ENCODE assay signal across 8 mouse cellular contexts in the genomic region with DNA sequence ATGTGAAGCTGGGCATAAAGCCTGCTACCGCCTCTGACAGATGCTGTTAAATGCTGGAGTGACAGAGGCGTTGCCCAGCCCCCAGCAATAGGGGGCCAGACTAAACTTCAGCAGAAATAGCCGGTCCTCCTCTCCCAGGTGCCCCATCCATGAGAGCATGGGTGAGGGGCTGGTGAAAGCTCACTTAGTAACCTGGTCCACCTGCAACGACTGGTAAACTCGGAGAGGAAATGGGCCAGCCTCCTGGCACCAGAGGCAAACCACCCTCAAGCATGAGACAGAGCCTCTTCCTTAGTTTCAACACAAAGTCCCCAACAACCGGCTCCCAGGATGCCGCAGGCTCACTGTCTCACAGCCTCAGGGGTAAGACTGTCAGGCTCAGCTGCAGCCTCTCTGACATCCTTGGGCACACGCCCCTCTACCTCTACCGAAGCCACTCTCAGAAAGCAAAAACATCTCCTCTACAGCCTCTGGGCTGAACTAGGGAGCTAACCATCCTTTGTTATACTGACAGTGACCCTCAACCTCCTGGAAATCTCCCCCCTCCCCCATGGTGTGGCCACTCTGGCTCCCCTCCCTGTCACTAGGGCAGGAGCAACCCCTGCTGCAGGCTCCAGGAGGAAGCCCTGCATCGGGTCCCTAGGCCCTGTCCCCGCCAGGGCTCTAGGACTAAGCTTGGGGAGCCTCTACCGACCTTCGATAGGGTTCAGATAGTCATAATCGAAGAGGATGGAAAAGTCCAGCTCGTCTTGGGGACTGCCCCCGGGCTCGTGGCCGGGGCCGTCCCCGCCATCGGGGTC. TPM values are rescaled to one million over a fixed set of nuclear protein-coding genes. Genes with fewer than 3 reads are reported as not detected.
DNase-seq lines count a peak whose midpoint lies in the region; ATAC-seq and TF ChIP-seq lines count a peak whose summit lies in the region.

No protein-coding gene starts in this region.

- peak overlapping the region; percentile 49 for H3K4me3 ChIP-seq in kidney, embryonic 14.5 days (ENCODE audit: low read length)
- peak overlapping the region; percentile 69 for H3K4me3 ChIP-seq in heart, embryonic 16.5 days (ENCODE audit: low read length)
- peak overlapping the region; percentile 47 for H3K4me3 ChIP-seq in liver, postnatal 0 days (ENCODE audit: low read depth, low read length)

- peak overlapping the region; percentile 58 for H3K9ac ChIP-seq in kidney, embryonic 14.5 days (ENCODE audit: low read depth, low read length)
- peak overlapping the region; percentile 82 for H3K9ac ChIP-seq in heart, embryonic 16.5 days (ENCODE audit: low read length)
- peak overlapping the region; percentile 31; the same call in 1 of the 2 replicates for H3K9ac ChIP-seq in liver, postnatal 0 days (replicated peaks)

- peaks cover 20% of the 10 kb centered on the region for H3K27me3 ChIP-seq in kidney, embryonic 14.5 days (ENCODE audit: control insufficient read depth, insufficient read depth, low read length)
- peaks cover 4% of the 10 kb centered on the region; the same call in 1 of the 2 replicates for H3K27me3 ChIP-seq in heart, embryonic 16.5 days (ENCODE audit: control insufficient read depth, insufficient read depth, low read length)
- peaks cover 25% of the 10 kb centered on the region for H3K27me3 ChIP-seq in liver, postnatal 0 days (ENCODE audit: insufficient read depth, low read length)

- DNase-seq in kidney, postnatal 10 days, result no peak
- DNase-seq in Muller cell, postnatal 12 days (ENCODE audit: inconsistent ontology term), result peak; percentile 46
- no peak for DNase-seq in liver, postnatal 0 days
- peak; percentile 82 for DNase-seq in thymus, postnatal 0 days (ENCODE audit: low spot score)
- DNase-seq in layer of hippocampus, postnatal 10 days (ENCODE audit: low spot score in 2 of 2), result no peak
- DNase-seq in left cerebral cortex, adult 11 months (ENCODE audit: low spot score), result no peak

- TF ChIP-seq CTCF in liver, postnatal 0 days (IDR thresholded peaks at IDR 0.05; ENCODE audit: low read depth), result no peak

- no peaks in the 10 kb centered on the region for H3K9me3 ChIP-seq in kidney, embryonic 14.5 days (ENCODE audit: control insufficient read depth, low read length)
- H3K9me3 ChIP-seq in heart, embryonic 16.5 days (replicated peaks; ENCODE audit: control insufficient read depth, low read length), result no peaks in the 10 kb centered on the region
- H3K9me3 ChIP-seq in liver, postnatal 0 days (ENCODE audit: low read length), result no peaks in the 10 kb centered on the region

- peak overlapping the region; percentile 82 for H3K4me2 ChIP-seq in kidney, embryonic 14.5 days (replicated peaks; ENCODE audit: low read depth, low read length)
- H3K4me2 ChIP-seq in heart, embryonic 16.5 days (ENCODE audit: low read depth, low read length), result peak overlapping the region; percentile 70
- peak overlapping the region; percentile 70 for H3K4me2 ChIP-seq in liver, postnatal 0 days (ENCODE audit: low read depth, low read length)

- H3K4me1 ChIP-seq in kidney, embryonic 14.5 days (ENCODE audit: control insufficient read depth, insufficient read depth, low read length), result peaks cover 13% of the 10 kb centered on the region; the same call in 1 of the 2 replicates
- H3K4me1 ChIP-seq in heart, embryonic 16.5 days (ENCODE audit: control insufficient read depth, insufficient read depth, low read length), result peaks cover 48% of the 10 kb centered on the region
- H3K4me1 ChIP-seq in liver, postnatal 0 days (ENCODE audit: insufficient read depth), result peaks cover 7% of the 10 kb centered on the region; the same call in 1 of the 2 replicates

- no peaks in the 10 kb centered on the region for H3K36me3 ChIP-seq in kidney, embryonic 14.5 days (ENCODE audit: control insufficient read depth, insufficient read depth, low read length)
- H3K36me3 ChIP-seq in heart, embryonic 16.5 days (ENCODE audit: control insufficient read depth, insufficient read depth), result no peaks in the 10 kb centered on the region
- H3K36me3 ChIP-seq in liver, postnatal 0 days (replicated peaks; ENCODE audit: insufficient read depth, low read length), result no peaks in the 10 kb centered on the region

- no peak for TF ChIP-seq EP300 in liver, postnatal 0 days (IDR thresholded peaks at IDR 0.05; ENCODE audit: low read depth)

- H3K27ac ChIP-seq in kidney, embryonic 14.5 days (ENCODE audit: low read depth, low read length), result no peak overlapping the region
- peak overlapping the region; percentile 93 for H3K27ac ChIP-seq in heart, embryonic 16.5 days (ENCODE audit: low read length)
- no peak overlapping the region for H3K27ac ChIP-seq in liver, postnatal 0 days (ENCODE audit: low read depth)

- no peak for ATAC-seq in kidney, embryonic 14.5 days (ENCODE audit: low FRiP score, low TSS enrichment)
- ATAC-seq in heart, embryonic 16.5 days (replicated peaks; ENCODE audit: extremely low read depth, insufficient read depth, low FRiP score), result peak; percentile 53
- ATAC-seq in liver, postnatal 0 days, result peak; percentile 43; the same call in 1 of the 2 replicates

- 6% methylated on average over 21 of the region's 21 CpGs for WGBS in kidney, embryonic 14.5 days
- 4% methylated on average over 21 of the region's 21 CpGs for WGBS in heart, embryonic 16.5 days
- 5% methylated on average over 21 of the region's 21 CpGs for WGBS in liver, postnatal 0 days (ENCODE audit: insufficient replicate concordance)

RNA-seq across cellular contexts. Expression of gene Nfatc2, which starts 11.9 kb away (rescaled TPM):
- polyA plus RNA-seq in kidney, embryonic 14.5 days (2014; fragmentation: Nextera tagmentation; extraction: Ambion mirVana), result 1.7 and 2.7 TPM in 2 replicates
- polyA plus RNA-seq in heart, embryonic 16.5 days (2015; fragmentation: Nextera tagmentation; extraction: Ambion mirVana), result 10.0 and 10.9 TPM in 2 replicates
- 0.11 and 0.18 TPM in 2 replicates for polyA plus RNA-seq in liver, postnatal 0 days (2015; fragmentation: Nextera tagmentation; extraction: Ambion mirVana)
- polyA plus RNA-seq in thymus, postnatal 0 days (2015; fragmentation: Nextera tagmentation; extraction: Ambion mirVana), result 3.1 and 4.0 TPM in 2 replicates
- total RNA-seq in layer of hippocampus, postnatal 10 days (2021), result 10 to 100 TPM; 18.6 to 20.5 TPM

Comparison
In these comparisons a context has a peak if more than half of its experiments do, and no peak if none do; other contexts are left out.
1. H3K9ac ChIP-seq: peak in every context shown above with its lines; median percentile 82 in heart, embryonic 16.5 days; 58 in kidney, embryonic 14.5 days; 31 in liver, postnatal 0 days.
2. DNase-seq: peak in Muller cell, postnatal 12 days (single experiment) and thymus, postnatal 0 days (single experiment); none in kidney, postnatal 10 days (single experiment), liver, postnatal 0 days (single experiment), layer of hippocampus, postnatal 10 days (0 of 2) and left cerebral cortex, adult 11 months (single experiment).
3. Peak in every context shown above with its lines, with median percentiles within 50 percentile points of each other: H3K4me2 ChIP-seq and H3K4me3 ChIP-seq.